Mouse (Mus musculus) inflammation-experienced regulatory T-cells, adult 6 months (primary cell): ENCODE results near the gene Nt5dc1. TPM values are rescaled to one million over a fixed set of nuclear protein-coding genes. Genes with fewer than 3 reads are reported as not detected.
A peak's percentile ranks its signal among the peaks of the same experiment; 100 is the strongest.
"Not testable (repeated sequence)": the region's sequence is repeated elsewhere in the genome, so short reads cannot be mapped to it uniquely, and the experiment has no call there.

ENCODE experiments used
- ATAC-seq: one replicate; pipeline ENCODE4 v1.8.0; 2017
- polyA plus RNA-seq, 3 experiments: library from polyadenylated mRNA; unstranded; fragments of 100-300 nt; shearing (Covaris generic); gene quantifications; one replicate each; pipeline ENCODE4 v1.2.1; 2017

The Nt5dc1 gene
- polyA plus RNA-seq, 3 experiments from 2014 or later: 74.1 to 101 (median 94.0) TPM

GRCm38 (mm10) chr10:34309915-34310685, 108.3 kb downstream of the Nt5dc1 start:
- no peak for ATAC-seq

DNA sequence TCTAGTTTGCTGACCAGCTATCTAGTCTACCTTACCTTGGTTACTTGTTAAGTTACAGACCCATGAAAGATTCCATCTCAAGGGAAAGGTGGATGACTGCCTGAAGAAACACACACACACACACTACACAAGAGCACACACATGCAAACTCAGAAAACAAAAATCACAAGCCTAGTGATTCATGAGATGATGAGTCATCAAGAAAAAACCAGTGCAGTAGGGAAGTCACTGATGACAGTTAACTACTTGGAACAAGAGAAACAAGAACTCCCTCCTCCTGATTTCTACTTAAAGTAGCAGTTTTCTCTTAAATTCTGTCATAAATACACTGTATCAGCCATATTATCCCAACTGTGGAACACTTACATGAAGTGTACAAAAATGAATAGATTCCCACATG, 111.3 kb downstream of the Nt5dc1 start:
- ATAC-seq: no peak

DNA sequence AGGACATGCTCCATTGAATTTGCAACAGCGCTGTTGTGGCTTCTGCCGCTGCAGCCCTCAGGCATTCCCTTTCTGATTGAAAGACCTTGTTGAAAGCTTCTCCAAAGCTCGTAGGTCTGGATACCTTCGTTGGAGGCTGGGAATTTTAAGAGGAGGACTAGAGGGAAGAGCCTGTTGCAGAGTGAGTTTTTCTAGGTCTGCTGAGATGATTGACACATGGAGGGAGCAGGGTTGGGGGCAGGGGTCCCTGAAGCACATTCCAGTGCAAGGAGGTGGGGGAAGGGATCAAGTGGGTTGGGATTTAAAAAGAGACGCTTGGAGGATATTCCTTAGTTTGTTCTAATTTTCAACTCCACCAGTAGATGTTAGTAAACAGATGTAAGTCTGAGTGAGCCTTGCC, 118.0 kb downstream of the Nt5dc1 start:
- ATAC-seq: no peak

- peak; percentile 4 for ATAC-seq
Measured at GRCm38 (mm10) chr10:34297980-34298753, 120.2 kb downstream of the Nt5dc1 start.

GRCm38 (mm10) chr10:34297299-34297979, 120.9 kb downstream of the Nt5dc1 start, which contains the start of gene Tspyl4:
TSS of gene Tspyl4 (plus strand) at chr10:34297442.
- ATAC-seq: peak; percentile 97

- no peak for ATAC-seq
Measured at GRCm38 (mm10) chr10:34296911-34297298, 121.4 kb downstream of the Nt5dc1 start.

DNA sequence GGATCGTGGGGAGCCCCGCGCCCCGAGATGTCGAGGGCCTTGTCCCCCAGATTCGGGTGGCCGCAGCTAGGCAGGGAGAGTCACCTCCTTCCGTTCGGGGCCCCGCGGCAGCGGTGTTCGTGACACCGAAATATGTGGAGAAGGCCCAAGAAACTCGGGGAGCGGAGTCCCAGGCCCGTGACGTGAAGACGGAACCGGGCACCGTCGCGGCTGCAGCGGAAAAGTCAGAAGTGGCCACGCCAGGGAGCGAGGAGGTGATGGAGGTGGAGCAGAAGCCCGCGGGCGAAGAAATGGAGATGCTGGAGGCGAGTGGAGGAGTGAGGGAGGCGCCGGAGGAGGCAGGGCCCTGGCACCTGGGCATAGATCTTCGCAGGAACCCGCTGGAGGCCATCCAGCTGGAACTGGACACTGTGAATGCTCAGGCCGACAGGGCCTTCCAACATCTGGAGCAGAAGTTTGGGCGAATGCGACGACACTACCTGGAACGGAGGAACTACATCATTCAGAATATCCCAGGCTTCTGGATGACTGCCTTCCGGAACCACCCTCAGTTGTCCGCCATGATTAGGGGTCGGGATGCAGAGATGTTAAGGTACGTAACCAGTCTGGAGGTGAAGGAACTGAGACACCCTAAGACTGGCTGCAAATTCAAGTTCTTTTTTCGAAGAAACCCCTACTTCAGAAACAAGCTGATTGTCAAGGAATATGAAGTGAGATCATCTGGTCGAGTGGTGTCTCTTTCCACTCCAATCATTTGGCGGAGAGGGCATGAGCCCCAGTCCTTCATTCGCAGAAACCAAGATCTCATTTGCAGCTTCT, 135.7 kb downstream of the Nt5dc1 start:
- ATAC-seq: peak; percentile 12

DNA sequence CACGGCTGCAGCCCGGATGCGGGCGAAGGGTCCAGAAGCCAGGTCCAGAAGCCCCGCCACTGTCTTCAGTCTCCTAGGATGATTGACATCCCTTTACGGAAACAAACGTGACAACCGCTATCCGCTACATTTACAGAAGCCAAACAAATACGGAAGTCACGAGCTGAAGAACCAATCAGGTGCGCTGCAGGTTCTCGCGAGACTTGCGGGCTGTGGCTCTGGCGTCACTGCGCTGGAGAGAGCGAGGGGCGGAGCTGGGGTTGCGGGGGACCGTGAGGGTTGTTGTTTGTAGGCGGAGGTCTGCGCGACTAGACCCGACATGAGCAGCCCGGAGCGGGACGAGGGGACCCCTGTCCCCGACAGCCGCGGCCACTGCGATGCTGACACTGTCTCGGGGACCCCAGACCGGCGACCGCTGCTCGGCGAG, 136.4 kb downstream of the Nt5dc1 start, which contains the start of gene Tspyl1:
TSS of gene Tspyl1 (plus strand) at position 229 of the 427 bp plus-strand sequence.
- ATAC-seq: peak; percentile 89

DNA sequence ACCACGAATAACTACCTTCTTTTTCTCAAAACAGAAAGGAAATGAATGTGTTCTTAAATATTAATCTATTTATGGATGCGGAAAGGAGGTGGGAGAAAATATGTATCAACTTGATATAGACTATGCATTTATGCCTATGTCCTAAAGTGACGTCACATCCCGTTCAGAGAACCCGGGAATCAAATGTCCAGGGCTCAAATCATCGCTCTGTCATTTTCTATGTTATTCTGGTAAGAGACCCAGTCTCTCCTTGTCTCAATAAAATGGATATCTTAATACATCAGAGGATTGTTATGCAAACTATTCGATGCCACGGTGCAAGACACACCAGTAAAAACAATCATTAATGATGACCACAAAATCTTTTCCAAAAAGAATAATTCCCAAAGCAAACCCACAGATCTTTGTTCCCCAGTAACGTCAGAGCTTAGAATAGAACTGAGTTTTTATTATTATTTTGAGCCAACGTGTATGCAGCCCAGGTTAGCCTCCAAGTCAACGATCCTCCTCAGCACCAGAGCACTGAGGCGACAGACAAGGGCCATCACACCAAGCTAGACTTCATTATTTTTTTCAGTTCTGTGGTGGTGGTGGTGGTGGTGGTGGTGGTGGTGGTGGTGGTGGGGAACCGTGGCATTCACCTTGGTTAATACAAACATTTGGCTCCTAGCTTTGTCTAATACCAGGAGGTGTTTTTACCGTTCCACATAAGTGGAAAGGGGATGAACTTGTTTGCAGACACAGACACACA, 137.0 kb downstream of the Nt5dc1 start:
- ATAC-seq: no peak

- ATAC-seq: peak; percentile 29
Measured at GRCm38 (mm10) chr10:34280591-34281175, 137.7 kb downstream of the Nt5dc1 start.

GRCm38 (mm10) chr10:34271681-34272080, 146.7 kb downstream of the Nt5dc1 start:
- no peak for ATAC-seq

- no peak for ATAC-seq
Measured at GRCm38 (mm10) chr10:34267312-34268070, 150.9 kb downstream of the Nt5dc1 start.

DNA sequence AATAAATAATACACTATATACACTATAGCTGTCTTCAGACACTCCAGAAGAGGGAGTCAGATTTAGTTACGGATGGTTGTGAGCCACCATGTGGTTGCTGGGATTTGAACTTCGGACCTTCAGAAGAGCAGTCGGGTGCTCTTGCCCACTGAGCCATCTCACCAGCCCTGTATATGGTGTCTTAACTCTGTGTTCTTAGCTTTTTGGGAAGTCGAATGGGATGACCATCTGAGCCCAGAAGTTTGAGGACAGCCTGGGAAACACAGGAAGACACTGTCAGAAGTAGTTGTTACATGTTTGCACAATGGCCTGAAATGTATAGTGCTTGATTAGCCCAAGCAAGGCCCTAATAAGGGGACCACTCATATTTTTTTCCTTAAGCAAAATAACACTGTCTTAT, 153.2 kb downstream of the Nt5dc1 start:
- no peak for ATAC-seq

- not testable (repeated sequence) for ATAC-seq
Measured at GRCm38 (mm10) chr10:34252833-34253232, 165.5 kb downstream of the Nt5dc1 start.

- ATAC-seq: no peak
Measured at GRCm38 (mm10) chr10:34249594-34249993, 168.8 kb downstream of the Nt5dc1 start.

- ATAC-seq: no peak
Measured at GRCm38 (mm10) chr10:34247757-34248156, 170.6 kb downstream of the Nt5dc1 start.

- ATAC-seq: no peak
Measured at GRCm38 (mm10) chr10:34246106-34246505, 172.2 kb downstream of the Nt5dc1 start.

- no peak for ATAC-seq
Measured at GRCm38 (mm10) chr10:34244745-34245144, 173.6 kb downstream of the Nt5dc1 start.

GRCm38 (mm10) chr10:34238536-34238935, 179.8 kb downstream of the Nt5dc1 start:
- no peak for ATAC-seq
